Mouse (Mus musculus) cerebellum, postnatal 14 days (tissue): ENCODE results near the gene Vmn1r46.
"Not testable (repeated sequence)": the region's sequence is repeated elsewhere in the genome, so short reads cannot be mapped to it uniquely, and the experiment has no call there.

Experiments
- DNase-seq, 2 experiments: peaks; one replicate each; pipeline ENCODE4 v3.0.0; 2021; ENCODE audit warnings: mixed read lengths in 2 of 2

Gene Vmn1r46

DNA sequence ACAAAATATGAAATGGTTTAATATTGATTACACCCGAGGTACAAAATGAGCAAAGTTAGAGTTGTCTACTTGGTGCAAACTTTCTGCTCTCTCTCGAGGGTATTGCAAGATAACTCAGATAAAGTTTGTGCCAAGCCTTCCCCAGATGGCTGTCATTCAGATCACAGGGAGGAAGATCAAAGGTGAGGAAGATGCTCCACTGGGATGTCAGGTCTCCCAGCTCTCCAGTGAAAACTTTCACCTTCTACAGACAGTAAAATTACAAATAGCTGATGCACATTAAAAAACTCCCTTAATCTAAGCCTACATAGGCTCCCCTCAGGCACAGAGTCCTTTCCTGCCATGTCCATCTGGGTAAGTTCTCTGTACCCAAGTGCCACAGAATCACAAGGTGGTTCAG, at the start of gene Vmn1r46:
TSS of gene Vmn1r46 (plus strand) at position 301 of the 400 bp plus-strand sequence.
- no peak for DNase-seq

DNA sequence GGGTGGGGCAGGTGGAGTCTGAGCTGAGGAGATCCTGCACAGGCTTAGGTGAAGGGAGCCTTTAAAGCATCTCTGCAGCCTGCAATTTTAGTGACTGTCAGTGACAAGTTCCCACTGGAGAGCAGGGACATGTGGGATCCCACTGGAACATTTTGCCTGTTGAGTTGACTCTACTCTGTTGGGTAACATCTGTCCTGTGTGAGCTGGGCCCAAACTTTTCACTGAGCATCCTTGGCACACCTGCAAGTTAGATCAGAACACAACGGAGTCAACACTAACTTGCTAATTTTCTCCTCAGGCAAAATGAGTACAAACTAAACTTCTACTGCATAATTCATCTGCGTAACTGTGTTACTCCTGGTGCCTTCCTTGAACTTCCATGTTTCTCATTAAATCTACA, 28.6 kb upstream of the Vmn1r46 start, which contains the start of gene Vmn1r45:
TSS of gene Vmn1r45 (minus strand) at position 101 of the 400 bp plus-strand sequence.
- DNase-seq: not testable (repeated sequence)

- DNase-seq: no peak
Measured at GRCm38 (mm10) chr6:89940926-89941325, 28.2 kb upstream of the Vmn1r46 start.

DNA sequence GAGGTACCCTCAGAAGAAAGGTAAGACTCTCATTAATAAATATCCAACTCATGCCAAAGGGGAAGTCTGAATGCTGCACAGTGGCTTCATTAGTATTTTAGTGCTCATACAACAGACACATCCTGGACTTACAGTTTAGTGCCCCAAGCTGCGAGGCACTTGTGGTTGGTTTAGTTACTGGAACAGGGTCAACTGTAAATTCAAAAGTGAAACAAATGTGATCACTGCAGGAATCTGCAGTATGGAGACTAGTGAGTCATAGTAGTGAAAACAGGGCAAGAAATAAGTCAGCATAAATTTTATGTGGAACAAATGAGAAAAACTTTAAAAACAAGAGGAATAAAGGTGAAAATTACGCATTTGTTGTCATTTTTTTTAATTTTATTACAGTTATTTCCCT, 15.6 kb upstream of the Vmn1r46 start:
- no peak for DNase-seq

DNA sequence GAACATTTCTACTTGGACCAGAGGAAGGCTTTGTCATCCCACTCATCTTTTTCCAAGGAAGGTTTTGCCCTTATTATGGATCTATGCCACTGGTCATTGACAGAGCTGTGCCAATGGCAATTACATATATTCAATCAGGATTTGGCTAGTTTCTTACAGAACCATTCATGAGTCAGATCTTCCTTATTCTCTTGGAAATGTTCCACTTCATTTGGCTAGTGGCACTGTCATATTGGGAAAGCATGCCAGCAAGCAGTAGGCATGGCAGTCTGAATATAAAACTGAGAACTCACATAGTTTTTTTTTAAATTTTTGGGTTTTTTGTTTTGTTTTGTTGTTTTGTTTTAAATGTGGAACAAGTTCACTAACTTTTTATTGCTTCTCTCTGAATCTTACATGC, 2.8 kb upstream of the Vmn1r46 start:
- peak; percentile 4 to 17 for DNase-seq

DNA sequence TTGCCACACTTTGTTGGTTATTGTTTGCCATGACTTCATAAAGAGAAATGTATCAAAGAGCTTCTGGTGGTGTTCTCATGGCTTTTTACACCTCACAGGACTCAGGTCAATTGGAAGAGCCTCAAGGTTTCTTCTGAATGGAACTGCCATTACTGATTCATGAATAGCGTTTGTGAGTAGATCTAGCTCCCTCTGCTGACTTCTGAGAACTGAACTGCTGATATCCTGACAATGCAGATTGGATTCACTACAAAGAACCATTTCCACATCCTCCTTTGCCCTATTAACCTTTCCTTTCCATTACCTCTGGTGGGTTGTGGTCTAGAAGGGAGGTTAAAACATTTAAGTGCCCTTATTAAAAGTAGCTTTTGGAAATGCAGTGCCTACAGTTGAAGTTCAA, 16.9 kb downstream of the Vmn1r46 start:
- DNase-seq: peak in 1 of 2 experiments; percentile 7

GRCm38 (mm10) chr6:90015847-90016246, 46.7 kb downstream of the Vmn1r46 start, which contains the start of gene Vmn1r47:
Gene Vmn1r47, plus strand, starts transcription at chr6:90016147.
- not testable (repeated sequence) for DNase-seq
